Mouse (Mus musculus): ENCODE results near the gene Nkx2-5. TPM values are rescaled to one million over a fixed set of nuclear protein-coding genes. Genes with fewer than 3 reads are reported as not detected.

The Nkx2-5 gene
- polyA plus RNA-seq, 1 experiment from 2014 or later, result not detected

DNA sequence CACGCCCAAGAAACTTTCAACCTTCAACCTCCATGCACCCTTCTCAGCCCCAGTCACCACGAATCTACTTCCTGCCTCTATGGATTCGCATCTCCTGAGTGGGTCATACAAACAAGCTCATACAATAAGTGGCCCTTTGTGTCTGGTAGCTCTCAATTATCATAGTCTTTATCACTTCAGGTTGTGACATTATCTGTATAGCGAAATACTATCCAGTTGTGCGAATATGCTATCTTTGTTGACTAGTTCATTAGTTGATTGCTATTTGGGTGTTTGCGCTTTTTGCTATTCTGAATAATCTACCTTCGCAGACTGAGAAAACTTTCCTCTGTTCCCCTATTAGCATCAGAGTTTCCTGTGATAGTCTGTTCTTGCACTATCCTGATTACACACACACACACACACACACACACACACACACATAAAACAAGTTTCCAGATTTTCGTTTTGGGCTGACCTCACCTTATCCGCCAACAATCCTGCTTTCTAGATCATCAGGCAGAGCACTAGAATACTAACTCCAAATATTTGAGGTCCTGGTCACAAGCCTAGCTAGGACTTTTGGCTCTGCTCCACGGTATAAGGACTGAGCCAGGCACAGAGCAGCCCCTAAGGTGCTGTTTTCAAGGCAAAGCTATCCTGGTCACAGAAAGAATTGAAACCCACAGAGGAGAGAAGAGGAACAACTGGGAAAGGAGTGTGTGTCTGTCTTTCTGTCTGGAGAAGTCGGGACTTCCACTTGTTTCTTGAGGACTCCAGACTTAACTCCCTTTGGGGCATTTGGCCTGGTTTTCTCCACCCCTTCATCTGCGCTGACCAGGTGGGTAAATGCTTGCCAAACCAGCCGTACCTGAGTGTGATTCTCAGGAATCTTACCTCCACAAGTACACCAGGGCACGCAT is 591 bp upstream of the Nkx2-5 start:
- WGBS, result 5% methylated on average over 14 of the region's 14 CpGs
- H3K9me3 ChIP-seq (ENCODE audit: low read length), result no peaks in the 10 kb centered on the region
- no peaks in the 10 kb centered on the region for H3K36me3 ChIP-seq (ENCODE audit: insufficient read depth, low read length)
- H3K9ac ChIP-seq (replicated peaks; ENCODE audit: low read length), result no peak overlapping the region
- no peak overlapping the region for H3K4me2 ChIP-seq (replicated peaks; ENCODE audit: low read depth, low read length)
- no peak overlapping the region for H3K27ac ChIP-seq (ENCODE audit: low read length)
- no peak overlapping the region for H3K4me3 ChIP-seq (ENCODE audit: low read length)
- H3K4me1 ChIP-seq (ENCODE audit: insufficient read depth, low read length), result peaks cover 16% of the 10 kb centered on the region
- H3K27me3 ChIP-seq (ENCODE audit: insufficient read depth, low read length), result peaks cover 92% of the 10 kb centered on the region
- no peak for ATAC-seq (ENCODE audit: low FRiP score, low TSS enrichment)

DNA sequence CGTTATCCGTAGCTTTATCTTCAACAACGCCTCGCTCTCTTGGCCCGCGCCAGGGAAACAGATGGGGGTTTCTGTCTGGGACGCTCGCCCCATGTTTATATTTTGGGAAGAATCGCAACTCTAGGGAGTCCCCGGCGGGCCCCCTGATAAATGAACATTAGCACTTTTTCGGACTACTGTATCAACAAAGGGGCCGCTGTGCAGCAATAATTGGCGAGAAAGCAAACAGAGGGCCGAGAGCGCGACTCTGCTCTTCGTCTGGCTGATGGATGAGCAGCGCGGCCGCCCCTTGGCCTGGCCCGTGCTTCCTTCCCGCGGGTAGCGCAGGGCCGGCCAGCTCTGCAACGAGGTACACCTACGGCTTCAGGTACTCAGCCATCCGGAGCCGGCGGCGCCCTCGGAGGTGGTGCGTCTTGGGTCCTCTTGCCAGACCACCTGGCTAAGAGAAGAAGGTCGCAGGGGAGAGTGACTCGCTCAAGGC is 398 bp downstream of the Nkx2-5 start:
- H3K4me3 ChIP-seq (ENCODE audit: low read length), result no peak overlapping the region
- peaks cover 7% of the 10 kb centered on the region; the same call in 1 of the 2 replicates for H3K4me1 ChIP-seq (ENCODE audit: insufficient read depth, low read length)
- no peak overlapping the region for H3K27ac ChIP-seq (ENCODE audit: low read length)
- H3K9me3 ChIP-seq (ENCODE audit: low read length), result no peaks in the 10 kb centered on the region
- no peaks in the 10 kb centered on the region for H3K36me3 ChIP-seq (ENCODE audit: insufficient read depth, low read length)
- H3K9ac ChIP-seq (replicated peaks; ENCODE audit: low read length), result no peak overlapping the region
- ATAC-seq (ENCODE audit: low FRiP score, low TSS enrichment), result no peak
- WGBS, result under 1% methylated on average over 36 of the region's 36 CpGs
- no peak overlapping the region for H3K4me2 ChIP-seq (replicated peaks; ENCODE audit: low read depth, low read length)
- peaks cover 92% of the 10 kb centered on the region for H3K27me3 ChIP-seq (ENCODE audit: insufficient read depth, low read length)

DNA sequence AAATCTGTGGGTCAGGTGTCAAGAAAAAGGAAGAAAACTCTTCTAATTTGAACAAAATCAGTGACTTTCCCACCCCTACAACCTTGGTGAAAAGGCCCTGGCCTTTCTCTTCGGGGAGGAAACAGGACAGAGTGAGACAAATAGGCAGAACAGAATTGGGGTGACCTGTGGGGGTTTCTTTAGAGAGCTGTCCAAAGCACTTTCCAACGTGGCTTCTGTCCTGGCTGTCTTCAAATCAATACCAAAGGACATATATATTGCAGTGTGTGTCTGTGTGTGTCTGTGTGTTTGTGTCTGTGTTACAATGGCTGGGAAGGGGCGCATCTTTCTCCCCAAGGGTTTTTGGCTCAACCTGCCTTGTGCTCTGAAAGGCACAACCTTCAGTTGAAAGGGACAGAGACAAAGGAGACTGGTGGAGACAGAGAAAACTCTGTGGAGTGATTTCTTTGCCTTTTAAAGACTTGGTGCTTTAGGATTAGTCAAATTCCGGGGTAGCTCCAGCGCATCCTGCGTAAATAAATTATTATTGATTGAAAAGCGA is 1.0 kb downstream of the Nkx2-5 start:
- 3% methylated on average over 7 of the region's 7 CpGs for WGBS
- no peak overlapping the region for H3K4me2 ChIP-seq (replicated peaks; ENCODE audit: low read depth, low read length)
- no peaks in the 10 kb centered on the region for H3K9me3 ChIP-seq (ENCODE audit: low read length)
- H3K9ac ChIP-seq (replicated peaks; ENCODE audit: low read length), result no peak overlapping the region
- H3K4me3 ChIP-seq (ENCODE audit: low read length), result no peak overlapping the region
- H3K4me1 ChIP-seq (ENCODE audit: insufficient read depth, low read length), result peaks cover 10% of the 10 kb centered on the region
- H3K36me3 ChIP-seq (ENCODE audit: insufficient read depth, low read length), result no peaks in the 10 kb centered on the region
- no peak overlapping the region for H3K27ac ChIP-seq (ENCODE audit: low read length)
- no peak for ATAC-seq (ENCODE audit: low FRiP score, low TSS enrichment)
- peaks cover 93% of the 10 kb centered on the region for H3K27me3 ChIP-seq (ENCODE audit: insufficient read depth, low read length)

DNA sequence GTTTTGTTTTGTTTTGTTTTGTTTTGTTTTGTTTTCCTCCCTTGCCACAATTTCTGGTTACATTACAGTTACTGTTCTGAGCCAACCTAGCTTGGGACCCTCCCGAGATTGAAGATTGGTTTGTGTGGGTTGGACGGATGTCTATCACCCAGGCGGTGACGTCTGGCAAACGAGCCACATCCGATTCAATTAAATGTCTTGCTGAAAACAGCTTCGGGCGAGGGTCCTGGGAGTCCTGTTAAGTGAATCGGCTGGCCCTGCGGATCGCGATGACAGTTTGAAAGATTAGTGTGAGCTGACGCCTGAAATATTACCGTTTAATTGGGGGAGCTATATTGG is 1.6 kb downstream of the Nkx2-5 start:
- no peak overlapping the region for H3K9ac ChIP-seq (replicated peaks; ENCODE audit: low read length)
- peaks cover 10% of the 10 kb centered on the region for H3K4me1 ChIP-seq (ENCODE audit: insufficient read depth, low read length)
- no peaks in the 10 kb centered on the region for H3K9me3 ChIP-seq (ENCODE audit: low read length)
- 2% methylated on average over 14 of the region's 14 CpGs for WGBS
- no peak overlapping the region for H3K27ac ChIP-seq (ENCODE audit: low read length)
- H3K27me3 ChIP-seq (ENCODE audit: insufficient read depth, low read length), result peaks cover 94% of the 10 kb centered on the region
- H3K4me3 ChIP-seq (ENCODE audit: low read length), result no peak overlapping the region
- no peak for ATAC-seq (ENCODE audit: low FRiP score, low TSS enrichment)
- no peak overlapping the region for H3K4me2 ChIP-seq (replicated peaks; ENCODE audit: low read depth, low read length)
- H3K36me3 ChIP-seq (ENCODE audit: insufficient read depth, low read length), result no peaks in the 10 kb centered on the region

DNA sequence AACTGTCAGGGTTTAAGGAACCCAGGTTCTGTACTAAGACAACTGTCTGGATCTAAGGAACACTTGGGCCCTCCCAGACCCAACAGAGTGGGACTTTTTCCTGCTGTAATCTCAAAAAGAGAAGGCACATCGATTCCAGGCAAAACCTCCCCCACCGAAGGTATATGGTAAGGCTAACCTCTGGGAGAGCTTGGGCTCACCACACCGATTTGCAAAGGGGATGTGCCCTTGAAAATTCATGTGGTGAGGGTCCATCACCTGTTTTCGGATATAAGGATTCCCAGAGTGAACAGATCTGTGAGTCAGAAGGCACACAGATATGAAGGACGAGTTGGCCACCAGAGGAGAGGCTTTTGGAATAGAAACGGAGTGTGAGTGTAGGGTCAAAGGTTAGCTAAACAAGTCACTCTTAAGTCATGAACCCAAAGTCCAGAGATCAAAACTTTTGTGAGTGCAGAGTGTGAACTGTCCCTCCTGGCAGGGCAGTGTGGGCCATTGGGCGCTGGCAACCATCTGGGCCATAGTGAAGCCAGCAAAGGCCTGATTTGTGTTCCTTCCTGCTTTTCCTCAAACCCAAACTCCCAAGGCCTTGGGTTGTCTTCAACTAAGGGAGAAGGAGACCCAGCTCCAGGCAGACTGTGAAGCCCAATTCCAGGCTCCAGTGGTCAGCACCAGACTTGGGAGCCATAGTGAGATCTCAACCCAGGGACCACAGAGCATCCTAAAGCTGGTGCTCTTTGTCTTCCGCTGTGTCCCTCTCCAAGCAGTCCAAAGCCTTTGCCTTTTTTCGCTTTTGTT is 2.2 kb downstream of the Nkx2-5 start:
- H3K36me3 ChIP-seq (ENCODE audit: insufficient read depth, low read length), result no peaks in the 10 kb centered on the region
- peaks cover 94% of the 10 kb centered on the region for H3K27me3 ChIP-seq (ENCODE audit: insufficient read depth, low read length)
- peaks cover 10% of the 10 kb centered on the region for H3K4me1 ChIP-seq (ENCODE audit: insufficient read depth, low read length)
- WGBS, result 4% methylated on average over 9 of the region's 9 CpGs
- no peak for ATAC-seq (ENCODE audit: low FRiP score, low TSS enrichment)
- H3K27ac ChIP-seq (ENCODE audit: low read length), result no peak overlapping the region
- no peak overlapping the region for H3K4me2 ChIP-seq (replicated peaks; ENCODE audit: low read depth, low read length)
- H3K9ac ChIP-seq (replicated peaks; ENCODE audit: low read length), result no peak overlapping the region
- no peak overlapping the region for H3K4me3 ChIP-seq (ENCODE audit: low read length)
- H3K9me3 ChIP-seq (ENCODE audit: low read length), result no peaks in the 10 kb centered on the region

DNA sequence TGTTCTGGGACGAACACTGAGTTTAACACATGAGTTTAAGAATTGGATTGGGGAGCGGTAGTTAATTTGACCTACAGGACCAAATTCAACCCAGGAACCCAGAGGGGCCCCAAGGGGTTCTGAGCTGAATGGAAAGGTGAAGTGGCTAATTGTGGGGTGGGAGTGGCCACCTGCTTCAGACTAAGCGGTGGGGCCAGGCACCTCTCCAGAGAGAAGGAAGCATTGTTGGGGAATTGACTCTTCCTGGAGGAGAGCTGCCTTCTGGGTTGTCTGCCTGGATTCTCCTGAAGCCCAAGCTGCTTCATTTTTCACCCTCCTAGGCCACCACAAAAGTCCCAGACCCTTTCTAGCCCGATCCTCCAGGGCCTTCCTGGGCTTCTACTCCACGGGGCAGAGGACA is 2.8 kb downstream of the Nkx2-5 start:
- no peaks in the 10 kb centered on the region for H3K9me3 ChIP-seq (ENCODE audit: low read length)
- H3K4me2 ChIP-seq (replicated peaks; ENCODE audit: low read depth, low read length), result no peak overlapping the region
- H3K4me3 ChIP-seq (ENCODE audit: low read length), result no peak overlapping the region
- no peak overlapping the region for H3K27ac ChIP-seq (ENCODE audit: low read length)
- H3K4me1 ChIP-seq (ENCODE audit: insufficient read depth, low read length), result peaks cover 10% of the 10 kb centered on the region
- WGBS, result 4% methylated on average over 5 of the region's 5 CpGs
- no peaks in the 10 kb centered on the region for H3K36me3 ChIP-seq (ENCODE audit: insufficient read depth, low read length)
- ATAC-seq (ENCODE audit: low FRiP score, low TSS enrichment), result no peak
- H3K27me3 ChIP-seq (ENCODE audit: insufficient read depth, low read length), result peaks cover 96% of the 10 kb centered on the region
- H3K9ac ChIP-seq (replicated peaks; ENCODE audit: low read length), result no peak overlapping the region

DNA sequence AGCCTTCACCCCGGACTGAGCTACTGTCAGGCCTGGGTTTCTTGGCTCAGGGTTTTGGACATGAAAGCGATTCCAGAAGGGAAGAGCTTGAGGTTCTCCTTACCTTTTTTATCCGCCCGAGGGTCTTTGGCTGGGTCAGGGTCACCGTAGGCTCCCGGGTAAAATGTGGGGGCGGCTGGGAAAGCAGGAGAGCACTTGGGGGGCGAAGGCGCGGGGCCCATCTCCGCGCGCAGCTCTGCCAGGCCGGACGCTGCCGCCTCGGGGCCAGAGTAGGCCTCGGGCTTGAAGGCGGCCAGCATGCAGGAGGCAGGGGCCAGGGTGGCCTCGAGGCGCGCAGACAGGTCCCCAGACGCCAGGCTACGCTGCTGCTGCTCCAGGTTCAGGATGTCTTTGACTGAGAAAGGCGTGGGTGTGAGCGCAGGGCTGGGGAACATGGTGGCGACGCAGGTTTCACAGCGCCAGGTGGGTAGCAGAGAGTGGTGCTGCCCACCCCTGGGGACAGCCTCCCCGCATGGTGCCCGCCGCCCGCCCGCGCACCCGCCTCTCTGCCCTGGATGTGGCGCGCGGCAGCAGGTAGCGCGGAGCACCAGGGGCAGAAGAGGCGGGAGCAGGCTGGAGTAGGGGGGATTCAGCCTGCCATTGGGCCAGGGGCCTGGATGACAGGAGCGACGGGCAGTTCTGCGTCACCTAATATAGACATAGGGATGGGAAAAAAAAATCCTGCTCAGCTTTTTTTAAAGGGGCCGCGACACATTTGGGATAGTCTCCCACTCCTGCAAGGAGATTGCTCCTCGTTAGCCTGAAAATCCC is 3.7 kb downstream of the Nkx2-5 start:
- Histone ChIP-seq H3K9me3 (ENCODE audit: low read length) (no peaks in the 10 kb centered on the region), H3K4me3 (ENCODE audit: low read length) (no peak overlapping the region), H3K9ac (replicated peaks; ENCODE audit: low read length) (no peak overlapping the region), H3K4me1 (ENCODE audit: insufficient read depth, low read length) (peaks cover 10% of the 10 kb centered on the region), H3K4me2 (replicated peaks; ENCODE audit: low read depth, low read length) (no peak overlapping the region), H3K36me3 (ENCODE audit: insufficient read depth, low read length) (no peaks in the 10 kb centered on the region), H3K27me3 (ENCODE audit: insufficient read depth, low read length) (peaks cover 98% of the 10 kb centered on the region), H3K27ac (ENCODE audit: low read length) (no peak overlapping the region)
- WGBS, result 1% methylated on average over 48 of the region's 48 CpGs
- ATAC-seq (ENCODE audit: low FRiP score, low TSS enrichment), result no peak

DNA sequence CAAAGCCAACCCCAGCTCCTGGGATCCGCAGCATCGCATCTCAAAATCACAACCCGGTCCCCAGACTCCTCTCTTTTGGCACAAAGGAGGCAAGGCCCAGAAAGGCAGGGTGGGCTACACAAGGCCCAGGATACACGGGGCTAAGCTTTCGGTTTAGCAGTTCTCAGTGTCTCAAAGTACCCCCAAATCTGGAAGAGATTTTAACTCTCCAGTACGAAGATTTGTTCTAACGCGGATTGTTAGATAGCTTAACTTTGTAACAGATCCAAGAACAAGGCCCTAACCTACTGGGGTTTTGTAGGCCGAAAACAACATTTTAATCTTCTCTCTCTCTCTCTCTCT is 4.4 kb downstream of the Nkx2-5 start:
- Histone ChIP-seq H3K4me2 (replicated peaks; ENCODE audit: low read depth, low read length) (no peak overlapping the region), H3K9me3 (ENCODE audit: low read length) (no peaks in the 10 kb centered on the region), H3K4me1 (ENCODE audit: insufficient read depth, low read length) (peaks cover 10% of the 10 kb centered on the region), H3K27me3 (ENCODE audit: insufficient read depth, low read length) (peaks cover 99% of the 10 kb centered on the region), H3K9ac (replicated peaks; ENCODE audit: low read length) (no peak overlapping the region), H3K4me3 (ENCODE audit: low read length) (no peak overlapping the region), H3K36me3 (ENCODE audit: insufficient read depth, low read length) (no peaks in the 10 kb centered on the region), H3K27ac (ENCODE audit: low read length) (no peak overlapping the region)
- WGBS, result 10% methylated on average over 9 of the region's 9 CpGs
- ATAC-seq (ENCODE audit: low FRiP score, low TSS enrichment), result no peak

DNA sequence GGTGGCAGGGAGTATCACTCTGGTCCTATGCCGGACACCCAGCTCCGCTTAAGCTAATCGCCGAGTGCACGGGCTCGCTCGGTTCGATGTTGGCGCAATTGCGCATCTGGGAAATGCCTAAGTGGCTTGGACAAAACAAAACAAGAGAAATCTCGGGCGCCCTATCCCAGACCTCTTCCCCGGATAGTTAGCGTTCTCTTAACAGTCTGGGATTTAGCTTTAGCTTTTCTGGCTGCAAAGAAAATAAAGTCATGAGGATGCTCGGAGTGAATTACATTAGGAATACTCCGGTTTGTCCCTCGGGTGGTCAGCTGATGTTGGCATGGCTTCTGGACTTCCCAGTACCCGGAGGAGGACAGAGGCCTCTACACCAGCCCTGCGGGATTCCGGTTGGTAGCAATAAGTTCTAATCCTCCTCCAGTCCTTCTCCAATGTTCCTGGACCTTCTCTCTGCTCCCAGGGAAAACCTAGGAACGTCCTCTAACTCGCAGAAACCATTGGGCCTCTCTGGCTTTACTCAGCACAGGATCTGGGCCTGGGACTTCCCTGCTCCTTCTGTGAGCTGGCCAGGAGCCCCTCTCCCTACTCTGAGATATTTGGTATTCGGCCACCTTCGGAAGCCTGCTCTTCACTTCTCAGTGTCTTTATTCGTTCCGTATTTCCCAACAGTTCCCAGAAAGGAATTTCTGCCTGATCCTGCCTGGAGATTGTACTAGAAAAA is 4.9 kb downstream of the Nkx2-5 start:
- no peaks in the 10 kb centered on the region for H3K9me3 ChIP-seq (ENCODE audit: low read length)
- no peak overlapping the region for H3K27ac ChIP-seq (ENCODE audit: low read length)
- H3K9ac ChIP-seq (replicated peaks; ENCODE audit: low read length), result no peak overlapping the region
- peak overlapping the region; percentile 24; the same call in 1 of the 2 replicates for H3K4me2 ChIP-seq (replicated peaks; ENCODE audit: low read depth, low read length)
- peak overlapping the region; percentile 12 for H3K4me3 ChIP-seq (ENCODE audit: low read length)
- WGBS, result 1% methylated on average over 26 of the region's 26 CpGs
- peaks cover 10% of the 10 kb centered on the region for H3K4me1 ChIP-seq (ENCODE audit: insufficient read depth, low read length)
- H3K36me3 ChIP-seq (ENCODE audit: insufficient read depth, low read length), result no peaks in the 10 kb centered on the region
- peaks cover 99% of the 10 kb centered on the region for H3K27me3 ChIP-seq (ENCODE audit: insufficient read depth, low read length)
- no peak for ATAC-seq (ENCODE audit: low FRiP score, low TSS enrichment)
